In the genomic region with DNA sequence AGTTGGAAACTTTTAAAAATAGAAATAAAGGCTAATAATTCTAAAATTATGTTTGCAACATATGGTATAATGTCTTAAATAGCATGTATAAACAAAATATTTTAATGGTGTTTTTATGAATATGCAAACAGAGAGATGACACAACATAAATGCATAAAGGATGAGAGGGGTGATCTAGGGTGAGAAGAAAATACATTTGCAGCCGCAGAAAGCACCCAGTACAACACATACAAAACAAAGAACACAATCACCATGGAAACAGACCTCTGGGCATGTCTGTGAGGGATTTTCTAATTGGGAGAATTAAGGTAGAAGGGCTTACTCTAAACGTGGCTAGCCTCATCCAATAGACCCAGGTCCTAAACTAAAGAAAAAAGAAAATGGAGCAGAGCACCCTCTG, we compare ENCODE assay signal across 21 mouse cellular contexts.
"Had no signal": no experiment of that assay in that cellular context is flagged by ENCODE, and none has a peak within 500 bp of the region (broad histone marks: within the 10 kb centered on the region; RNA-seq: fewer than 3 reads in every experiment).

No protein-coding gene starts in this region.

- H3K27ac ChIP-seq: lung, embryonic 15.5 days; macrophage; midbrain, embryonic 13.5 days; midbrain, embryonic 15.5 days; neural tube, embryonic 13.5 days; neural tube, embryonic 15.5 days had no signal

- DNase-seq: liver, postnatal 0 days; lung, adult 2 months; lung, postnatal 14 days; lung, postnatal 36 days; retina, postnatal 1 day; right cerebral cortex, adult 18-20 months; right cerebral cortex, postnatal 25 days; right cerebral cortex, postnatal 4 days; spleen, adult 18-20 months; thymus, adult 18-20 months; thymus, postnatal 14 days; thymus, postnatal 36 days had no signal

- H3K4me2 ChIP-seq: lung, embryonic 15.5 days; midbrain, embryonic 11.5 days; midbrain, embryonic 13.5 days; midbrain, embryonic 15.5 days; neural tube, embryonic 13.5 days; neural tube, embryonic 15.5 days had no signal

- H3K9ac ChIP-seq: liver, postnatal 0 days; lung, embryonic 15.5 days; midbrain, embryonic 13.5 days; midbrain, embryonic 15.5 days; neural tube, embryonic 13.5 days; neural tube, embryonic 15.5 days had no signal

- H3K9me3 ChIP-seq: lung, embryonic 15.5 days; midbrain, embryonic 13.5 days; midbrain, embryonic 15.5 days; neural tube, embryonic 13.5 days; neural tube, embryonic 15.5 days had no signal

- H3K4me1 ChIP-seq: lung, embryonic 15.5 days; megakaryocyte, embryonic 14.5 days; midbrain, embryonic 13.5 days; midbrain, embryonic 15.5 days; neural tube, embryonic 13.5 days; neural tube, embryonic 15.5 days had no signal

- H3K36me3 ChIP-seq: lung, embryonic 15.5 days; midbrain, embryonic 13.5 days; midbrain, embryonic 15.5 days; neural tube, embryonic 13.5 days; neural tube, embryonic 15.5 days had no signal

- H3K4me3 ChIP-seq: lung, embryonic 15.5 days; megakaryocyte, embryonic 14.5 days; midbrain, embryonic 13.5 days; midbrain, embryonic 15.5 days; neural tube, embryonic 13.5 days; neural tube, embryonic 15.5 days had no signal

- H3K27me3 ChIP-seq: lung, embryonic 15.5 days; megakaryocyte, embryonic 14.5 days; midbrain, embryonic 13.5 days; midbrain, embryonic 15.5 days; neural tube, embryonic 13.5 days; neural tube, embryonic 15.5 days had no signal

- ATAC-seq: liver, postnatal 0 days; lung, postnatal 0 days; midbrain, embryonic 13.5 days; midbrain, embryonic 15.5 days had no signal
